Mouse (Mus musculus) heart, adult 2 months (tissue): ENCODE results near the gene Tor2a.

Experiments used
- CTCF ChIP-seq: fragments of 200-600 bp; IDR thresholded peaks from 2 replicates; pipeline ENCODE4 v1.8.1; 2022; ENCODE audit warnings: antibody characterized with exemption, mild to moderate bottlenecking, moderate library complexity
- EP300 ChIP-seq: fragments of 200-500 bp; IDR thresholded peaks from 2 replicates; pipeline ENCODE4 v1.6.1; 2011; ENCODE audit warnings: low read depth, low read length, control low read depth; ENCODE audit not compliant: insufficient read depth
- POLR2A ChIP-seq: fragments of 200-500 bp; IDR thresholded peaks from 2 replicates; pipeline ENCODE4 v1.6.1; 2011; ENCODE audit warnings: mild to moderate bottlenecking, low read depth, low read length, control low read depth; ENCODE audit not compliant: insufficient read depth

GRCm38 (mm10) chr2:32750887-32751664 is 6.0 kb upstream of the Tor2a start:
- TF ChIP-seq CTCF (no peak), POLR2A (peak; percentile 51; the same call in 1 of the 2 replicates), EP300 (no peak)
